In the genomic region with DNA sequence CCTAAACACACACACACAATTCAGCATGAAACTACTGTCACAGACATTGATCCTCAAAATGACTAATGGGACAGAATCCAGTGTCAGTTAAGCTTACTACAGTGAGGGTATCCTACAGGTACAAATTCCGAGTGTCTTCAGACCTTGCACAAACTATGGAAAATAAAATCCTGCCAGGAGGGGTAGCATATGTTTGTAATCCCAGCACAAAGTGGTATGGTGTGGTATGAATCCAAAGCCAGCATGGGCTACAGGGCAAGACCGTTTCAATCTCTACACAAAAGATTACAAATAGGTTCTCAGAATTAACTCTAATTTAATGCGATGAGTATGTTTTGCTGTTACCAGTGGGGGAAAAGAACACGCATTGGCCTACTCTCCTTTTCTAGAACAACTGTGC, we compare ENCODE assay signal across 7 mouse cellular contexts. TPM values are rescaled to one million over a fixed set of nuclear protein-coding genes. Genes with fewer than 3 reads are reported as not detected.
DNase-seq lines count a peak whose midpoint lies in the region; ATAC-seq and TF ChIP-seq lines count a peak whose summit lies in the region.

A gene (plus strand): TSS at position 301 of the 400 bp plus-strand sequence.

- DNase-seq in thymus, adult 2 months = no peak
- DNase-seq in thymus, postnatal 14 days = no peak
- DNase-seq in hindbrain, embryonic 11.5 days (ENCODE audit: low spot score) = no peak
- no peak for DNase-seq in liver, embryonic 14.5 days (ENCODE audit: low read depth in 3 of 3, low spot score in 3 of 3)
- no peak for DNase-seq in right cerebral cortex, postnatal 14 days
- DNase-seq in kidney, adult 8-10 months = no peak

- peak within 1 kb of the TSS; percentile 68 for H3K27ac ChIP-seq in thymus, adult 2 months (ENCODE audit: control insufficient read depth, insufficient read depth, low read length)
- H3K27ac ChIP-seq in forebrain, embryonic 12.5 days = peak within 1 kb of the TSS; percentile 90
- H3K27ac ChIP-seq in hindbrain, embryonic 11.5 days (ENCODE audit: low read depth, low read length) = peak within 1 kb of the TSS; percentile 91
- H3K27ac ChIP-seq in liver, embryonic 14.5 days = peak within 1 kb of the TSS; percentile 4; the same call in 1 of the 2 replicates

- peak; percentile 1; the same call in 1 of the 2 replicates for ATAC-seq in forebrain, embryonic 12.5 days (ENCODE audit: low FRiP score)
- no peak; the same call in 1 of the 2 replicates for ATAC-seq in hindbrain, embryonic 11.5 days (ENCODE audit: low FRiP score)
- ATAC-seq in liver, embryonic 14.5 days (ENCODE audit: insufficient read depth) = no peak

- H3K27me3 ChIP-seq in thymus, adult 2 months (ENCODE audit: control insufficient read depth, insufficient read depth, low read length) = no peaks in the 10 kb centered on the region
- H3K27me3 ChIP-seq in forebrain, embryonic 12.5 days = no peaks in the 10 kb centered on the region; the same call in 1 of the 2 replicates
- no peaks in the 10 kb centered on the region for H3K27me3 ChIP-seq in hindbrain, embryonic 11.5 days (ENCODE audit: control insufficient read depth, insufficient read depth, low read length)
- peaks cover 10% of the 10 kb centered on the region for H3K27me3 ChIP-seq in liver, embryonic 14.5 days (ENCODE audit: control insufficient read depth, insufficient read depth, low read length)

- peak within 1 kb of the TSS; percentile 100 for H3K9ac ChIP-seq in forebrain, embryonic 12.5 days
- H3K9ac ChIP-seq in hindbrain, embryonic 11.5 days (ENCODE audit: low read depth, low read length) = peak within 1 kb of the TSS; percentile 98
- H3K9ac ChIP-seq in liver, embryonic 14.5 days (replicated peaks) = peak within 1 kb of the TSS; percentile 41

- WGBS in thymus, adult 2 months = 41% methylated on average over 4 of the region's 4 CpGs
- 29% methylated on average over 4 of the region's 4 CpGs for WGBS in forebrain, embryonic 12.5 days
- WGBS in hindbrain, embryonic 11.5 days = 27% methylated on average over 4 of the region's 4 CpGs
- 25% methylated on average over 4 of the region's 4 CpGs for WGBS in liver, embryonic 14.5 days (ENCODE audit: insufficient replicate concordance)

- no peaks in the 10 kb centered on the region for H3K9me3 ChIP-seq in forebrain, embryonic 12.5 days
- no peaks in the 10 kb centered on the region for H3K9me3 ChIP-seq in hindbrain, embryonic 11.5 days (ENCODE audit: control insufficient read depth, low read length)
- H3K9me3 ChIP-seq in liver, embryonic 14.5 days (ENCODE audit: control insufficient read depth, low read length) = no peaks in the 10 kb centered on the region

- peak within 1 kb of the TSS; percentile 57 for H3K4me3 ChIP-seq in thymus, adult 2 months (ENCODE audit: control insufficient read depth, insufficient read depth, low read length)
- H3K4me3 ChIP-seq in forebrain, embryonic 12.5 days (replicated peaks) = peak within 1 kb of the TSS; percentile 99
- H3K4me3 ChIP-seq in hindbrain, embryonic 11.5 days (ENCODE audit: low read depth, low read length) = peak within 1 kb of the TSS; percentile 94
- peak within 1 kb of the TSS; percentile 58 to 69 for H3K4me3 ChIP-seq in liver, embryonic 14.5 days (ENCODE audit: insufficient read depth in 1 of 2, low read depth in 2 of 2, low read length in 2 of 2)

- peaks cover 7% of the 10 kb centered on the region; the same call in 1 of the 2 replicates for H3K4me1 ChIP-seq in thymus, adult 2 months (replicated peaks; ENCODE audit: control insufficient read depth, insufficient read depth, low read length)
- peaks cover 15% of the 10 kb centered on the region for H3K4me1 ChIP-seq in forebrain, embryonic 12.5 days
- peaks cover 4% of the 10 kb centered on the region for H3K4me1 ChIP-seq in hindbrain, embryonic 11.5 days (replicated peaks; ENCODE audit: control insufficient read depth, insufficient read depth, low read length)
- H3K4me1 ChIP-seq in liver, embryonic 14.5 days (replicated peaks; ENCODE audit: control insufficient read depth in 2 of 2, insufficient read depth in 2 of 2, low read length in 1 of 2) = 0 out of 4 replicates have a peak, but pooled peaks cover 0 to 2% of the 10 kb centered on the region in 2 experiments

- no peaks in the 10 kb centered on the region for H3K36me3 ChIP-seq in thymus, adult 2 months (ENCODE audit: control insufficient read depth, insufficient read depth, low read length)
- H3K36me3 ChIP-seq in forebrain, embryonic 12.5 days (replicated peaks) = peaks cover 22% of the 10 kb centered on the region
- peaks cover 7% of the 10 kb centered on the region for H3K36me3 ChIP-seq in hindbrain, embryonic 11.5 days (ENCODE audit: control insufficient read depth, insufficient read depth, low read length)
- no peaks in the 10 kb centered on the region for H3K36me3 ChIP-seq in liver, embryonic 14.5 days (replicated peaks; ENCODE audit: control insufficient read depth, insufficient read depth, low read depth)

- no peak for TF ChIP-seq CTCF in thymus, adult 2 months (IDR thresholded peaks at IDR 0.05; ENCODE audit: borderline replicate concordance, control insufficient read depth, extremely low read depth, insufficient read depth, low read length, poor library complexity)
- no peak for TF ChIP-seq CTCF in liver, embryonic 14.5 days (IDR thresholded peaks at IDR 0.05; ENCODE audit: low read depth)

- peak within 1 kb of the TSS; percentile 93 for H3K4me2 ChIP-seq in forebrain, embryonic 12.5 days
- H3K4me2 ChIP-seq in hindbrain, embryonic 11.5 days (replicated peaks; ENCODE audit: low read depth, low read length) = peak within 1 kb of the TSS; percentile 84
- peak within 1 kb of the TSS; percentile 94 for H3K4me2 ChIP-seq in liver, embryonic 14.5 days (ENCODE audit: low read depth)

- no peak for TF ChIP-seq EP300 in liver, embryonic 14.5 days (IDR thresholded peaks at IDR 0.05; ENCODE audit: low read depth)

- no peak for TF ChIP-seq POLR2A in thymus, adult 2 months (IDR thresholded peaks at IDR 0.05; ENCODE audit: control insufficient read depth, extremely low read depth, insufficient read depth, low read length, poor library complexity)

RNA-seq across cellular contexts. Expression of the gene that starts here (rescaled TPM):
- 66.6 and 67.5 TPM in 2 replicates for polyA plus RNA-seq in thymus, adult 2 months (2012; rRNA removed)
- 10.5 and 12.6 TPM in 2 replicates for polyA plus RNA-seq in forebrain, embryonic 12.5 days (2016; fragmentation: Nextera tagmentation; extraction: Ambion mirVana)
- polyA plus RNA-seq in hindbrain, embryonic 11.5 days (2014; fragmentation: Nextera tagmentation; extraction: Ambion mirVana) = 9.1 and 10.1 TPM in 2 replicates
- polyA plus RNA-seq in liver, embryonic 14.5 days (2012; rRNA removed) = 3.3 and 4.0 TPM in 2 replicates
- polyA plus RNA-seq in liver, embryonic 14.5 days (2014; fragmentation: Nextera tagmentation; extraction: Ambion mirVana) = 0.65 and 1.2 TPM in 2 replicates

Comparison
In these comparisons a context has a peak if more than half of its experiments do, and no peak if none do; other contexts are left out.
1. H3K27ac ChIP-seq: peak in every context shown above with its lines; median percentile 91 in hindbrain, embryonic 11.5 days; 90 in forebrain, embryonic 12.5 days; 68 in thymus, adult 2 months; 4 in liver, embryonic 14.5 days.
2. H3K9ac ChIP-seq: peak in every context shown above with its lines; median percentile 100 in forebrain, embryonic 12.5 days; 98 in hindbrain, embryonic 11.5 days; 41 in liver, embryonic 14.5 days.